Mouse (Mus musculus) lung, postnatal 0 days (tissue): ENCODE data around the gene Zfp575.

ENCODE experiments used
- CTCF ChIP-seq: IDR thresholded peaks from 2 replicates; pipeline ENCODE4 v1.5.1; 2016; ENCODE audit warnings: antibody characterized with exemption, mild to moderate bottlenecking
- EP300 ChIP-seq: IDR thresholded peaks from 2 replicates; pipeline ENCODE4 v1.6.1; 2016; ENCODE audit warnings: antibody characterized with exemption, mild to moderate bottlenecking, control low read depth

DNA sequence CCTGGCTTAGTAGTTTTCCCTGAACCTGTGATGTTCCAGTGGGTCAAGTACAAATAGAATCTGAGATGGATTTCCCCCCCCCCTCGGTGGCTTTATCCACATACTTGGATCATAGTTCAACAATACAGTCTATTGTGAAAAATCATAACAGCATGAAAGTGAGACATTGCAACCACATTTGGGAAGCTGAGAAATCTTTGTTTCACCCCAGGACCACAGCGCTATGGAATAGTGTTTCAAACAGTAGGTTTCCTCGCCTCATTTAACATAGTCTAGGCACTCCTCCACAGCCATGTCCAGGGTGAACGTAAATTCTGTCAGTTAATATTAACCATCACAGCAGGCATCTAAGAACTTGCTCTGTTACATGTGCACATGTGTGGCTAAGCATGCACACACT lies 50.4 kb downstream of the Zfp575 start:
- TF ChIP-seq CTCF, result no peak
- no peak for TF ChIP-seq EP300
